Mouse (Mus musculus) retina, adult 2 months (tissue): ENCODE measurements at regions not wholly inside any gene's neighbourhood (a gene's known extent, or its start where the extent isn't known, plus 50 kb on each side); places are given as distances from the start of the nearest gene placed in this dataset.
"Not testable (repeated sequence)": the region's sequence is repeated elsewhere in the genome, so short reads cannot be mapped to it uniquely, and the experiment has no call there.

Experiments used
- DNase-seq: peaks from one replicate; pipeline ENCODE4 v3.0.0-alpha.2; 2012; ENCODE audit warnings: low read depth, low spot score

DNA sequence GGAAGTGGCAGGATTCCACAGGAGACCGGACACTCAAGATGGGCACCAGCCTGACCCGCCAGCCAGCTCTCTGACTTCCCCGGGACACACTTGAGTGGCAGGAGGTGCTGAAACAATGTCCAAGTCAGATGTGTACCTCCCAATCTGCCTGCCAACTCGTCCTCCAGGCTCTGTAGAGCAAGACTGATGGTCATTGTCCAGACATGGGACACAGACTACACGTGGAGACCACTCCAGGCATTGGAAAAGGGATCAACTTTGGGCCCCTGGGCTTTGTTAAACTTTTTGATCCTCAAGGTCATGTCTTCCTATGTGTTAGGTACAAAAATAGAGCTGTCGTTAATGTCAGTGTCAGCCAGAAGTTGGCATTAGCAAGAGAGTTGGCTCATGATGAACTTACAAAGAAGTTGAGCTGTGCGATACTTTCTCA lies 214.6 kb downstream of the 3100002H09Rik start:
- no peak for DNase-seq

DNA sequence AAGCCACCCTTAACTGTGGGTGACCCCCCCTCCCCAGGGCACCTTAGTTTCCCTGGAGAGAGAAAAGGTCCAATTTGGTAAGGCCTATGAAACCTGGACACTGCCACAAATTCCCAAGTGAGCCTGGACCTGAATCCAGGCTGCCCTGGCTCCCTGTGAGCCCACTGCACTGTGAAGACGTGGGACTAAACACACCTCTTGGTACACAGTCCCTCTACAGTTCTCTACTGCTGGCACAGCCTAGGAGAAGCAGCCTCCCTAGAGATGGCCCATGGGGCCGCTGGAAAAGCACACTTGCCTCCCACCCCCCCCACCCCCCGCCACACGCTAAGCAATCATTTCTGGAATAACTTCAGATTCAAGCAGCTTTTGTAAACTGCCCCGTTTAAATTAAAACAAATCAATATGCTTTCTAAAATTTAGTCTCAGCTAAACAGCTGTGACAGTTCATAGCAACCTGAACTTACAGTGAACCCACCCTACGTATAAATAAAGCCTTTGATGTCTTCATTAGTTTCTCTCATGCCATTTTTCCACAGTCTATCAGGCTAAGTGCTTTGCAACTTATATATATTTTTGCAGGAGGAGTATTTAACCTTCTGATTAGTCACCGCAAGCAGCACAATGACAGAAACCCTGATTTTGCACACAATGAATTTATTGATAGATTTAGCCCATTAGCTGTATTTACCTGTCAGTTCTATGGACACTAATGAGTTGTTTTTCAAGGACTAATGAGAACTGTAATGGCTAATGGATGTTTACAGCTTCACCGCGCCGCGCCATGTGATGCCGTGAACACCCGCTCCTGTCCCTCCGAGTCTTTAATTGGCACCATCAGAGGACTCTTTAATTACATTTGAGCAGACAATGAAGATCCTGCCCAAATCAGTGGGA lies 215.3 kb downstream of the 3100002H09Rik start:
- DNase-seq, result no peak

DNA sequence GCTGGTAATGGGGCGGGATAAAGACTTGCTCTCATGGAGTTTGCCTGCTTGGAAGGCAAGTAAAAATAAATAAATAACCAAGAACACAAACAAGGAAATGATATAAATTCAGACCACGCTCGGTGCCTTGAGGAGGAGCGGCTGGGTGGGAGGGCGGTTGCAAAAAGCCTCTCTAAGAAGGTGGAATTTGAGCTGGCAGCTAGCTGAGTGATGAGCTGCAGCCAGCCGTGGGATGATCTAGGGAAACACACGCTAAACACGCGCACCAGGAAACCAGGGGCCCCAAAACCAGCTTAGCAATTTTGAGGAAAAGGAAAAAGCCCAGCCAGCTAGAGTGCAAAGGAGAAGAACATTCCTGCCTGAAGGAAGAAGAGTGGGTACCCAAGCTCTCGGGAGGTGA lies 217.0 kb downstream of the 3100002H09Rik start:
- DNase-seq, result no peak

DNA sequence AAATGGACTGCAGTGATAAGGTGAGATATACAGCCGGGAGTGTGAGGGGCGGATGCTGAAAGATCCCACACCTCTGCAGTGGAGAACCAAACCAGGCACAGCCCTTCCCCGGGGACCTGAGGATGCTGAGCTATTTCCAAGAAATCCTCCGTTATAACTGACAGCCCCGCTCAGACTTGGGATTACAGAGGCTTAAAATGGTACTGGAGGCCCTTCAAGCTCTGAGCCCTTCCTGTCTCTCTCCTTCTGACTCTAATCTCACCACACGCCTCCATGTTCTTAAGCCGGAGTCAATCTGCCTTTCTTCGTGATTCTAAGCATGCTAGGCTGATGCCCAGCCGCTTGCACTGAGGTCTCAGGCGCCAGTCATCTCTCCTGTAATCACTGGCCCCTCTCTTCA lies 221.5 kb downstream of the 3100002H09Rik start:
- DNase-seq, result peak; percentile 6

DNA sequence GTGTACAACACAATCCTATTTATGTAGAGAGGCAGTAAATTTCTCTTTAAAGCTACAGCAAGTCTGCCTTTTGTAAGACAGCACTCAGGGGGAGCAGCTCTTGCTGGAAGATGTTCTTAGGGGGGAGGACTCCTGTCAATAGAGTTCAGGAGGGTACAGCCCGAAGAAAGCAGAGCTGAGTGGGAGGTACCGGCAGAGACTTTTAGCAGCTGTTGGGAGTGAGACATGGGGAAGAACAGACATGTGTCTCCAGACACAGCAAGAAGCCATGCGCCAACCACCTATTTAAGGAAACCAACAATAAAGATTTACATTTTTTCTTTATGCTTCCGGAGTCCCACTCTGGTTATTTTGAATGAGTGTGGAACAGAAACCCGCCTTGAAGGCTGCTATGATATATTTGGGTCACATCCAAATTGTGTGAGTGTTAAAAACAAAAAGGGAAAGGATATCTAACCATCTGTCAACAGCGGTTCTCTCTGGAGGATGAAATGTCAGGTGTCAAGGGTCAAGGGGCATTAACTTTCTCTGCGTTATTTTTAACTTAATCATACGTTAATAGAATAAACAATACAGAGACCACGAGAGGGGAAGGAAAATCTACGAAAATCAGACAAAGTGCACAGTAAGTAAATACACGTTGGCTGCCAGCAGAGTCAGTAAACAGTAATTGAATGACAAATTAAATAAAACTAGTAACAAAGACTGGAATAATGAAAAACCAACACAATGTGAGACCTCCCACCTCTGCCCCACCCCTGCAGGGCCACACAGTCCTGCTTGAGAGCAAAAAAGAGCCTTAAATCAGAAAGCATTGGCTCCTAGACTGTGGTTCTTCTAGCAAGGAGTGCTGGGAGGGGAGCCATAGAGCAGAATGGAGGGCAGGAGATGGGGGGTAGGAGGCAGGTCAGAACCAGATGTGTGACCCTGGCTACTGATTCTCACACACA lies 225.2 kb downstream of the 3100002H09Rik start:
- no peak for DNase-seq

DNA sequence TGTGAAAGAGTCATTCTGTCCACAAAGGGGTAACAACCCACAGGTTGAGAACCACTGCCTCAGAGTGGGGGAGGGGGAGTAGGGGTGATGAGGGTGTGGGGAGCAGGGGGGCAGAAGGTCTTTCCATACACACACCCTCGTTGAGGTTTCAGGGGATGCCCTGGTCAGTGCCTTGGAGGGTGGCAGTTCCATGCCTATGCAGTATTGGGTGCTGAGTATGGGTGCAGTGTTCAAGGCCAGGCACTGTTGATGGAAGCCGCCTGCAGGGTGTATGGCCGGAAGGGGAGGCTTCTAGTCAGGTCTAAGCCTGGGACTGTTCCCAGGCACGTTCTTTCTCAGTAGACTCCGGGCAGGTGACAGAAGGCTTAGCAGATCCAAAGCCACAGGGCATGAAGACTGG lies 234.1 kb downstream of the 3100002H09Rik start:
- no peak for DNase-seq

DNA sequence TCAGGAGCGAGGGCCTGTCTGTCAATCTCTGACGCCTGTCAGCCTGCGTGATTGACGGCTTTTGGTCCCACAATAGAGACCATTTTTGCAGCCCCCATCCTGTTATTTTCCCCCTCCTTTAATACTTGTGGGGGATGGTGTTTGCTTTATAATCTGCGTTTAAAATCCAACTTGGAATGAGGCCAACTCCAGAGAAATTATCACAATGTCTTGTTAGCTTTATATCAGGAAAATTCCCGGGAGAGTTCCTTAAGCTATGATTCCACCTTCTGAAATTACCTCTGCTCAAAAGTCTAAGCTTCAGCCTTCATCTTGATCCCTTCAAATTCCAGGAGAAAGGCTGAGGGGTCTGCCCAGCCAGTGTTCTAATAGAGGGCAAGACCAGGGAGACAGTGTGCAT lies 235.0 kb downstream of the 3100002H09Rik start:
- DNase-seq, result no peak

DNA sequence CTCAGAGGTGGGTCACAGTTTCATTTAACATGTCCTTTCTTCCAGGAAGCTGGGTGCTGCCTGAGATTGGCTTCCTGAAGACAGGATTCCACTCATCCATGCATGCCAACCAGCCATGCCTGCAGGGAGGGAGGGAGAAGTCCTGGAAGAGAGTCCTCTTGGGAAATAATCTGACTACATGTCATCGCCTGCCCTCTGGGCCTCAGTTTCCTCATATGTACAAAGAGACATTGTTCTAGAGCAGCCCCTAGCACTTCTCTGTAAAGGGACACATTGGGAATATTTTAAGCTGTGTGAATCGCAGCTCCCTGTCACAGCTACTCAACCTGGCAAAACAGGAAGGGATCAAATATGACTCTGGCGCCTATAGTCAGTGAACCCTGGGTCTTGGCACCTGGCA lies 241.8 kb downstream of the 3100002H09Rik start:
- no peak for DNase-seq

DNA sequence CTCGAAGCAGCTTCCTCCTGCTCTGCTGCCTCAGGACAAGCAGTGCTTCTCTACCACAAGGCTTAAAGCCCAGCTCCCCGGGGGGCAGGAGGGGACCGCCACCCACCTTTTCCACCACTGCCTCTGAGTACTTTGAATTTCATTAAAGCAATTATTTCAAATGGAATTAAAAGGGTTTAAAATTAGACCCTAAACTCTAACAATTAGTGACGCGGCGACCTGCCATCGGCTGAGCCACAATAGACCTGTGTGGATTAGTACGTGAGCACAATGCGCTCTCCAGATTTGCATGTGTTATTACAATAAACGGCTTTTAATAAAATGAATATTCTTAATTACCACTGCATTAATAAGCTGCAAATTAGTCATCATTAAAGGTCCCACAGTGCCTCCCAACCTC lies 242.5 kb downstream of the 3100002H09Rik start:
- no peak for DNase-seq

DNA sequence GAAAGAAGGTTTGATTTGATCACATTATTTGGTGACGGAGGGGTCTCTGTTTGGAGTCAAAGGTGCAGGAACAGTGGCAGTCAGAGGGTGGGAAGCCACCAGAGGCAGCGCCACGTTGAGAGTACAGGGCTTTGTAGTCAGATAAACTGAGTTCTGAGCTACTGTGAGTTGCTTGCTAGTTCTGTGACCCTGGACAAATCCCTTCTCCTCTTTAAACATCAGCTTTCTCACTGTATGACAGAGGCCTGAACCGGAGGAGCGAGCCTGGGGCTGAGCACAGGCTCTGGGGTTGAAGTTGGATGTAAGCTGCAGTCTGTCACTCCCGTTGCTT lies 250.1 kb downstream of the 3100002H09Rik start:
- DNase-seq, result no peak

DNA sequence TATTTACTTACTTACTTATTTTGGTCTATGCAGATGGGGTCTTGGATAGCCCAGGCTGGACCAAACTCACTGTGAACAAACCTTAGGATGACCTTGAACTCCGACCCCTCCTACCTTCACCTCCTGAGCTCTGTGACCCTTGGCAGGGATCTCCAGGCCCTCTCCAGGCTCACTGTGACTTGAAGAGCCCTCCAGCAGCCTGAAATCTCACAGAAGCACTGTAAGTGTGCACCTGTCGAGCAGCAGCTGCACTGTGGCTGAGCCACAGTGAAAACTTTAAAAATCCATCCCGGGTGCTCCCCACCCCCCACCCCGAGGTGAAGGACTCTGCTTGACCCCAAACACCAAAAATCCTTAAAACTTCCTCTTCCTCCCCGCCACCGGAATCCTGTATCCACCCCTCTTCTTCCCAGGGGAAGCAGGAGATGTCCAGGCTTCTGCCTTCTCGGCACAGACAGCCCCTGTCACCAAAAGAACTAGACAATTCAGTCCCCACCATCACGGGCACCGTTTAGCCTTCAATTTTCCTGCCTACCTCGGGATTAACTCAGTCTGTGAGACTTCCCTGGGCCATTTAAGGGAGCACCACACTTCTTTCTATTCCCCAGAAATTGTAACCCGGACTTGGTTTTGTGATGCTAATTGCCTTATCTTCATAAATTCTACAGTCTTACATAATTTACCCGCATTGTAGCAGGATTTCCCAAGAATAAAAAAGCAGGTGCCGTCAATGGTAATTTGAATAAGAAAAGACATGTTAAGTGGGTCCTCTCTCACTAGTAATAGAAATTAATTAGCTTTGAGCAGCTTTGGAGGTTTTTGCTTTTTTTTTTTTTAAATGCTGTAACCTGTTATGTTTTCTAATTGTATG lies 250.7 kb downstream of the 3100002H09Rik start:
- no peak for DNase-seq

DNA sequence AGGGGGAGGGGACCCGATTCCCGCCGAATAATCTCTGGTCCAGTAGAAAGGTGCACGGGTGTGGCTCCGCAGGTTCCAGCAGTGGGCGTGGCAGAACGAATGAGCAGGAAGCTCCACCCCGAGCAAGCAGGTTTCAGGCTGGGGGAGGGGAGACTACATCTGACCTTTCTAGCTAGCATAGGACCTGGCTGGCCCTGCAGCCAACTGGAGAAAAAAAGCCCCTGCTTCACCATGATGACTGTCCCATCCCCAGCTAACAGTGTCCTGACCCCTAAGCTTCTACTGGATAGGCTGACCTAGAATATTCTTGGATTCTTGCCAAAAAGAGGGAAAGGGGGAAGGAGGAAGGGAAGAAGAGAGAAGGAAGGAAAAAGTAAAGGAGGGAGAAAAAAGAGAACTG lies 252.1 kb downstream of the 3100002H09Rik start:
- not testable (repeated sequence) for DNase-seq

DNA sequence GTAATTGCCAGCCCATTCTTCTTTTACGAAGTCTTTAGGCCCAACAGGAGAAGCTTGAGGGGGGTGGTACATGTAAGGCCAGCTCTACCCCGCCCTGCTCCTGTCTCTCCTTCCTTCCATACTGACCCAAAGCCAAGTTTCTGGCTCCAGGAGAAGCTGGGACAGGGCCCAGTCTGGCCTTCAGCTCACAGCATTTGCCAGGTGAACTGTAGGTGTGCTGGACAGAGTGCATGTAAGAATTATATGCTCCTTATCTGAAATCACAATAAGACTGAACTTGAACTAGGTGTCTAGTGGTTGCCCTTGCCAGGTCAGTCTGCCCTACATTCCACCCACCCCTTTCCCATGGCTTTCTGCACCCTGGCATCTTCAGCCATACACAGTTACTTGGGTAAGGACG lies 260.2 kb downstream of the 3100002H09Rik start:
- DNase-seq, result no peak

DNA sequence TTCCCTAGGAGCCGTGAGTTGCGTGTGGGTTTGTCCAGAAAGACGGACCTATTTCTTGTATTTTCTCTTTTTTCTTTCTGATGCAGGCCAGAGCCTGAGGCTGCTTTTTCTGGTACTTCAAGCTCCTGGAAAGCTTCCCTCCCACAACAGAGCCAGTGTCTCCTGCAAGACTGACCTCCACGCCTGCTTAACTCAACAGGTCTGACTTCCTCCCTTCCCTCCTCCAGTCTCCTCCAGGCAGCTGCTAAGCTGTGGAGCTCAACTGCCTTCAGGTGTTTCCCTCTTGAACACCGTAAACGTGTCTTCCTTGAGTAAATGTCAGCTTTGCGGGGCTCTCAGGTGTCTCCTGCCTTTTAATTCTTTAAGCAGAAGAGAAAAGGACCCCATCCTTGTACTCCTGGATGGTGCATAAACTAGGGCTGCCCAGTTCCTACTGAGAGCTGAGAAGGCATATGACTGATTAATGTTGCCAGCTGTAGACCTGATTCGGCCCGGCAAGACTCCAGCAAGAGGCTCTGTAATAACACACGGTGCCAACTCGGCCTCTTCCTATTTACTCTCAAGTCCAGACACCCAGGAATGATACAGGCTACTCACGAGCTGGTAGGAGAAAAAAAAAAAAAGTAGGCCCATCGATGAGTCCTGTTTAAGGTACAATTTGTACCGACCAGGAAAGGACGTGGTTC lies 260.9 kb downstream of the 3100002H09Rik start:
- no peak for DNase-seq

DNA sequence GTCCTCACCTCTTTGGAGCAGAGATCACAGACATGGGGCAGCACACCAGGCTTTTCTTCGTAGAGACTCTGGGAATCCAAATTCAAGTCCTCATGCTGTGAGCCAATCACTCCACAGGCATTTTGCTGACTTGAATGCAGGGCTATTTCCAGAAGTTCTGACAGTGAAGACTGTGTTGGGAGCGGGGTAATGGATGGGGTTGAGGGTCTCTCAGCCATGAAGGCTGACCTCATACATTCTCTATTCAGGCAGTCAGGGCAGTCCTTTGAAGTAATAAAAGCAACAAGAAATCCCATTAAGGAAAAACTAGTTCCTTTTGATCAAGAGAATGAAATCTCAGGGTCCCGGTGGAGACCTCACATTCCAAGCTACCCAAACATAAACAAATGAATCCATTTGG lies 261.5 kb downstream of the 3100002H09Rik start:
- DNase-seq, result no peak

DNA sequence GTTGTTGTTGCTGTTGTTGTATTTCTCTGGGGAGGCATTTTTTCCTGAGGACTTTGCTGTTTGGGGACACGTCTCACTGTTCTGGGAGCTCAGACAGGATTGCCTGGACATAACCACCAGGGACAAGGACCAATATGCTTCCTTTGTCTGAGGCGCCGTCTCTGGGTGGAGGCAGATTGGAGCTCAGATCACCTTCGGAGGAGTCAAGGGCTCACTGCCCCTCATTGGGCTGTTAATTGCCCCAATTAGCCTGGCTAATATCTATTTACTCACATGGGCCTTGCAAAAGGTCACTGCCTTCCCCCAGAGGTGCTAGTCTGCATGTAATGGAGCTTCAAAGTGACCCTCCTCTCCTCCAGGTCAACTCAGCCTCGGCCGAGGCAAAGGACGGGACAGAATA lies 270.5 kb downstream of the 3100002H09Rik start:
- DNase-seq, result no peak

DNA sequence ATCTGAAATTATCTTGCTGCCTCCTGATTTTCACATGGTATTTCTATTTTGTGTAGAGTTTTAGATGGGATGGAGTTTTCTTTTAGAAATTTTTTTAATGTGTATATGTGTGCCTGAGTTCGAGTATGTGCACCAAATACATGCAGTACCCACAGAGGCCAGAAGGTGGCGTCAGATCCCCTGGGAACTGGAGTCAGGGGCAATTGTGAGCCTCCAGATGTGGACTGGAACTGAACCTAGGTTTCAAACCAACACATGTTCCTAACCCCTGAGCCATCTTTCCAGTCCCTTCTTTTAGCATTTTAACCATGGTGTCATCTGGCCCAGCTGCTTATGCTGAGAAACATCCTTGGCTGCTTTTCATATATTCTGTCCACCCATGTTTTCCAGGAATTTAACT lies 274.9 kb downstream of the 3100002H09Rik start:
- no peak for DNase-seq

DNA sequence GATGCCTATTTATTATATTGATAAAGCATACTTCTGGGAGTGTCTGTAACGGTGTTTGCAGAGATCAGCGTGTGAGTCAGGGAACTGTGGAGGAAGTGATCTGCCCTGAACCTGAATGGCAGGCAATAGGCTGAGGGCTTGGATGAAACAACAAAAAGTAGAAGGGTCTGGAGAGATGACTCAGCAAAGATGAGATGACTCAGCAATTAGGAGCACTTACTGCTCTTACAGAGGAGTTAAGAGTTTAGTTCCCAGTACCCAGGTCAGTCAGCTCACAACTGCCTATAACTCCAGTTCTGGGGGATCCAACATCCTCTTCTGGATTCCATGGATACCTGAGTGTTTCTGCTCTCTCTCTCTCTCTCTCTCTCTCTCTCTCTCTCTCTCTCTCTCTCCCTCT lies 277.6 kb downstream of the 3100002H09Rik start:
- no peak for DNase-seq

DNA sequence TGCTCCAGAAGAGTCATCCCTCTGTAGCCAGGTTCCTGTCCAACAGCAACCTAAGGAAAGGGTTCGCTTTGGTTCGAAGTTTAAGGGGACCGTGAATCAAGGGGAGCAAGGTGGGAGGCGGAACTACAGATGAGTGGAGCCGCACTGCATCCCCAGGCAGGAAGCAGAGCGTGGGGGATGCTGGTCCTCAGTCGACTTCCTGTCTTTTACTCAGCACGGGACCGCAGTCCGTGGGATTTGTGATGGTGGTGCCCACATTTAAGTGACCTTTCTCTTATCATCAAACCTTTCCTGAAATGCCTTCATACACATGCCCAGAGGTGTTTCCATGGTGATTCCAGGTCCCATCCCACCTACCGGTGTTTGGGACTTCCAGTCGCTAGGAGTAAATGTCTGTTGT lies 278.2 kb downstream of the 3100002H09Rik start:
- no peak for DNase-seq

DNA sequence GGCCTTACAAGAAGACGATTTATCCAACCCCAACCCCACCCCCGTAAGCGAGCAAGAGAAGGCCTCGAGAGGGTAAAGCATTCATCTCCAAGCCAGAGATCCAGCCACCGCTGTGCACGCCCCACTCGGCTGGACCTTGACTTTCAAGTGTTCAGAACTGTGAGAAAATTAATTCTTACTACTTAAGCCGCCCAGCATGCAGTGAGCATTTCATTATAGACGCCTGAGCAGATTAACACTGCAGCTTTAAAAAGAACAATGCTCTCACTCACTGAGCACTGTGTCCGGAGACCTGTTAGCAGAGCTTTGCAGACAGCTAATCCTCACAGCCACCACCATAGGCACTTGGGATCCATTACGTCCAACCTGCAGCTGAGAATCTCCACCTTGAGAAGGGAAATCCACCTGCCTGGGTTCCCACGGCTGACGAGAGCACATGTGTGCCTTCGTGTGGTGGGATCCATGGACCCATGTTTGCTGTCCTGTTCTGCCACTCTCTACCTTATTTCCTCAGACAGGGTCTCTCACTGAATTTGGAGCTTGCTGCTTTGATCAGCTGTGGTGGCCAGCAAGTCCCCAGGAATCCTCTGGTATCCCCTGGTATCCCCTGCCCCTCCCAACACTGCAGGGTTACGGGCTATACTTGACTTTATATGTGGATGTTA lies 281.4 kb downstream of the 3100002H09Rik start:
- no peak for DNase-seq

DNA sequence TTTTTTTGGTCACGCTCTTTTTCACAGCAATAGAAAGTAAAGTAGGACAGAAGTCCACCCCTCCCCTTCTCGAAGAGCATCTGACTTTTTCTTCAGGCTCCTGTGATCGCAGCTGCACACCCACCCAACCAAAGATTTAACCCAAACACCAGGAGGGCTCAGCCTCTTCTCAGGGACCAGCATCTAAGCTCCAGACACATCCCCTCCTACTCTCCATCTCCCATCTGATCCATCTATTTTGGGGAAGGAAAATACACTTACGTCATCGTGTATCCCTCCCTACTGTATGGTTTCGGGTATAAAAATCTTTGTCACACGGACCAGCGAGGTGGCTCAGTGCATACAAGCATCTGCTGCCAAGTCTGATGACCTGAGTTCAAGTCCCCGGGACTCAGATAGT lies 284.3 kb downstream of the 3100002H09Rik start:
- DNase-seq, result no peak
